Mouse (Mus musculus) embryo, embryonic 11 days (tissue): Measurements from ENCODE around the gene Zscan10.
"Not testable (repeated sequence)": the region's sequence is repeated elsewhere in the genome, so short reads cannot be mapped to it uniquely, and the experiment has no call there.

Source experiments
- DNase-seq: peaks from one replicate; pipeline ENCODE4 v3.0.0-alpha.2; 2015

Zscan10 gene

GRCm38 (mm10) chr17:23592208-23592925 is 8.3 kb upstream of the Zscan10 start:
- peak; percentile 99 for DNase-seq

DNA sequence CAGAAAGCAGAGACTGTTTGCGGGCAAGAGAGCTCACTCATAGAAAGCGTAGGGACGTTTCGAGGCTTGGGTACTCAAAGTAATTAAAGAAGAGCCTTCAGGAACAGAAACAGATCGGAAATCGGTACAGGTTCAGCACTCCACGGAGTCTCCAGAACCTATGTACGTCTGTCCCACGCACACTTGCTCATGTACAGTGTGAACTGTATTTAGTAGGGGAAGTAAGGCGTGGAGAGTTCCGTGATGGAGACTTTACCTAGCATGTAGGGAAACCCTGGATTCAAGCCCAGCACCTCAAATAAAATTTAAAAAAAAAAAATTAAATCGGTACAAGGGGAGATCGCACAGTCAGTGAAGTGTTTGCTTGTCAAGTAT is 7.7 kb upstream of the Zscan10 start:
- no peak for DNase-seq

DNA sequence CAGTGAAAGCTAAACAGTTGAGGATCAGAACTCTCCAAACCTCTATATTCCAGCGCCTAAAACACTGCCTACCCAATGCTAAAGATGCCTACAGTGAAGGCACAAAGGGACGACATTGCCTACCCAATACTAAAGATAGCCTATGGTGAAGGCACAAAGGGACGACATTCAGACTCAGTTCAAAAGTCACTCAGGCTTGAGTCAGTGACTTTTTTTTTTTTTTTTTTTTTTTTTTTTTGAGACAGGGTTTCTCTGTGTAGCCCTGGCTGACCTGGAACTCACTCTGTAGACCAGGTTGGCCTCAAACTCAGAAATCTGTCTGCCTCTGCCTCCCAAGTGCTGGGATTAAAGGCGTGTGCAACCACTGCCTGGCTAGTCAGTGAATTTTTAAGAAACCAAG is 5.5 kb upstream of the Zscan10 start:
- DNase-seq = not testable (repeated sequence)

DNA sequence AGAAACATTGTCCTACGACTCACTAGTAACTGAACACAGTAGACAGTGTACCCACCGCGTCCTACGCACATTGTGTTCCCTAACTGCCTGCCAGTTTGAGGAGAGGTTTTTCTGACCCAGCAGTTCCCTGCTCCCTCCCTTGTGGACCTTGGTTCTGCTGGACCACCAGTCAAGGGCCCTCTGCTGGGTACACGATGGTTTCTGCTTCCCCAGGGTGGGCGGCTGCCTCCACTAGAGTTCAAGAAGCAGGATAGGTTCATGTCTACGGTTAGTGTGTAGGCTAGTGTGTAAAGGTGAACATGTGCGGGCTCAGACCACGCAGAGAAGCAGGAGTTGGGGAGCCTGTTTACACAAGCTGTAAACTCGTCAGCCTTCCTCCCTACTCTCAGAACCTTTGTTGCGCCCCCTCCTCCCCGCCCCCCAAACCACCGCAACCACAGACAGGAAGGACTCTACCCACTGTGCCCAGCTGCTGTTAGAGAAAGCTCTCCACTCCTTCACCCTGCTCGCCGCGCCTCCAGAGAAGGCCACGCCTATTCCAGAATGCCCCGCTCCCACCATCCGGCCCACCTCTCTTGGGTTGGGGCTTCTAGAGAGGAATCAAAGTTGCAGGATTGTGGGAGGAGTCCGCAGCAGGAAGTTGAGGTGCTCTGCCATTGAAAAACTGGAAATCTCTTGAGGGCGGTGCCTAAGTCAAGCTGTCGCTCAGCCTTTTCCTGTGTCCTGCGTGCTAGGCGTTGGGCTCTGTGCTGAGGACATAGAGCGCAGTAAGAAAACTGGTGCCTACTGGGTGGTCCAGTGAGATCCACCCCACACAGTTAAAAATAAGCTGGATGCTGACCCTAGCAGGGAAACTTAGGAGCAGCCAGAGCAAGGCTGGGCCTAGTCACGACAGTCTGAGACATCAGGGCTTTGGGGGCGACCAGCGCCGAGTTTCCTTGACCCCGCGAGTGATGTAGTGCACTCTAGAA is 1.8 kb upstream of the Zscan10 start, which contains the start of gene Zfp13:
Gene Zfp13 (minus strand): TSS at position 906 of the 971 bp plus-strand sequence.
- peak; percentile 94 for DNase-seq

DNA sequence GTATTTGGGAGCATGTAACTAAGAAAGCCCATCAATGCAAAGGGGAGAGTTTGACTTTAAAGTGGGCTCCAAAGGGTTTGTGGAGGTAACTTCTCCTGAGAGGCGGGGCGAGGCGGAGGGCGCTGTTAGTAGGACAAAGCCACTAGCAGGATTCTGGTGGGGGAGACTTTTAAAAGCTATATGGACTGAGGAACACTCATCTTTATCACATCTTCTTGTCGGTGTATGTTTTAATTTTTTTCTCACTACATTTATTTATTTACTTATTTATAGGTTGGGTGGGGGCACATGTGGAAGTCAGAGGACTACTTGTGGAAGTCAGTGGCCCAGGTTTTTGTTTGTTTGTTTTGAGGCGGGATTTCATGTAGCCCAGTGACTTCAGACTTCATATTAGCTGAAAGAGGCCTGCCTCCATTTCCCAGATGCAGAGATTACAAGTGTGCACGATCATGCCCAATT is 1.0 kb upstream of the Zscan10 start:
- peak; percentile 41 for DNase-seq

- peak; percentile 34 for DNase-seq
These were observed 1.4 kb downstream of the Zscan10 start for GRCm38 (mm10) chr17:23601836-23602585.

- no peak for DNase-seq
These were observed 2.4 kb downstream of the Zscan10 start for GRCm38 (mm10) chr17:23603077-23603476.

DNA sequence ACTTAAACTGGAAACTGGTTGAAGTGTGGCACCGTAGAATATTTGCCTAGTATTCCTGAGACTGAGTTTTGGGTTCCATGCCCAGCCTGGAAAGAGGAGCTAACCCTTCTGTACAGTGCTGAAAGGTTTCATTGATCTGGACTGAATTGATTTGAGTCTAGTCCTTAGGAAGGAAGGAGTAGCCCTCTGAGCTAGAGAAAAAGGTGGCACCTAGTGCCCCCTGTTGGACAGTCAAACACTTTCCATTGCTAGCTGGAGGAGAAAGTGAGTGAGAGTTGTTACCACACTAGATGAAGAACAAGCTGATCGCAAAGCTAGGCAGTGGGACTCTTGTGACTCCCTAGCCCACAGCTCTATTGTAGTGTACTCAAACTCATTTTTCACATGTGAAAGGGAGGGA is 2.9 kb downstream of the Zscan10 start:
- peak; percentile 50 for DNase-seq

DNA sequence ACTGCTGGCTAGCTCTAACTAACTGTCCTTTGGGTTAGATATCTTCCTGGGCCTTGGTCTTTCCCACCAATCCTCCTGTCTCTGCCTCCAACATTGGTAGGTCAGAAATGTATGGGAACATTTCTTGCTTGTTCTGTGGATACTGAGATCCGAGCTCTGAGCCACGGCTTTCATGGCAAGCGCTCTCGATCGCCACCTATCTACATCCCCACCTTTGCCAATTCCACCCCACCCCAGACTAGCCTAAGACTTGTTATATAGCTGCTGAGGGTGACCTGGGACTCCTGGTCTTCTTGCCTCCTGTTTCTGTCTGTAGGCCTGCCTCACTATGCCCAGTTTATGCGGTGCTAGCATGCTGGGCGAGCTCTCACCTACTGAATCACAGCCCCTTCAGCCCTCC is 3.7 kb downstream of the Zscan10 start:
- no peak for DNase-seq

DNA sequence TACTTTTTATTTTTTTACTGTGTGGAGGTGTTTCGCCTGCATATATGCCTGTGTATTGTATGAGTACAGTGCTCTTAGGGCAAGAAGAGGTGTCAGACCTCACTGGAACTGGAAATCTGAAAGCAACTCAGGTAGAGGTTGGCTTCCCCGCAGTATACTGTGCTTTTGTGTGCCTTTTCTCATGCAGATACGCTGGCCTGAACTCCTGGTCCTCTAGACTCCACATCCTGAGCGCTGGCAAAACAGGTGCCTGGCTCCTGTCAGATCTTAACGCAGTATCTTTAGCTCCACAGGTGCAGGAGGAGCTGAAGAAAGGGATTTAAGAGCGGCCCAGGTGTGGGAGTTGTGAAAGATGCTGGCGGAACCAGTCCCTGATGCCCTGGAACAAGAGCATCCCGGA is 4.6 kb downstream of the Zscan10 start:
- no peak for DNase-seq

- DNase-seq = no peak
These were observed 9.0 kb downstream of the Zscan10 start for GRCm38 (mm10) chr17:23609612-23610011.

GRCm38 (mm10) chr17:23610361-23610800 is 9.7 kb downstream of the Zscan10 start:
- DNase-seq = peak; percentile 62

GRCm38 (mm10) chr17:23617087-23617486 is 16.4 kb downstream of the Zscan10 start:
- no peak for DNase-seq

- DNase-seq = no peak
These were observed 19.7 kb downstream of the Zscan10 start for GRCm38 (mm10) chr17:23620351-23620750.

DNA sequence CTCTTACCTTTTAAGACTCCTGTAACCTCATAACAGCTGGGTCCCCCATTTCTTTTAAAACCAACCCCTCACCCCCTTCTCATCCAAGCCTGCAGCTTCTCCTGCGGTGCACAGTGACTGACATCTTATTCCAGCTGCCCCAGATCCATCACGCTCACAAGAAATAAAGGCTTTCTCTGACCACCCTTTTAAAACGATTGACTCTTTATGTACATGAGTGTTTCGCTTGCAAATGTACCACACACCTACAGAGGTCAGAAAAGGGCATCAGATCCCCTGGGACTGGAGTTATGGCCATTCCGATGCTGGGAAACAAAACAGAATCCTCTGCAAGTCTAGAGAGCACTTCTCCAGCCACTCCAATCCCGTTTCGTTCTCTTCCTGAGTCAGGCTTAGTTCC is 27.2 kb downstream of the Zscan10 start:
- DNase-seq = no peak

- peak; percentile 80 for DNase-seq
These were observed 29.8 kb downstream of the Zscan10 start for GRCm38 (mm10) chr17:23630195-23631020.

- no peak for DNase-seq
These were observed 30.6 kb downstream of the Zscan10 start for GRCm38 (mm10) chr17:23631241-23631640.

DNA sequence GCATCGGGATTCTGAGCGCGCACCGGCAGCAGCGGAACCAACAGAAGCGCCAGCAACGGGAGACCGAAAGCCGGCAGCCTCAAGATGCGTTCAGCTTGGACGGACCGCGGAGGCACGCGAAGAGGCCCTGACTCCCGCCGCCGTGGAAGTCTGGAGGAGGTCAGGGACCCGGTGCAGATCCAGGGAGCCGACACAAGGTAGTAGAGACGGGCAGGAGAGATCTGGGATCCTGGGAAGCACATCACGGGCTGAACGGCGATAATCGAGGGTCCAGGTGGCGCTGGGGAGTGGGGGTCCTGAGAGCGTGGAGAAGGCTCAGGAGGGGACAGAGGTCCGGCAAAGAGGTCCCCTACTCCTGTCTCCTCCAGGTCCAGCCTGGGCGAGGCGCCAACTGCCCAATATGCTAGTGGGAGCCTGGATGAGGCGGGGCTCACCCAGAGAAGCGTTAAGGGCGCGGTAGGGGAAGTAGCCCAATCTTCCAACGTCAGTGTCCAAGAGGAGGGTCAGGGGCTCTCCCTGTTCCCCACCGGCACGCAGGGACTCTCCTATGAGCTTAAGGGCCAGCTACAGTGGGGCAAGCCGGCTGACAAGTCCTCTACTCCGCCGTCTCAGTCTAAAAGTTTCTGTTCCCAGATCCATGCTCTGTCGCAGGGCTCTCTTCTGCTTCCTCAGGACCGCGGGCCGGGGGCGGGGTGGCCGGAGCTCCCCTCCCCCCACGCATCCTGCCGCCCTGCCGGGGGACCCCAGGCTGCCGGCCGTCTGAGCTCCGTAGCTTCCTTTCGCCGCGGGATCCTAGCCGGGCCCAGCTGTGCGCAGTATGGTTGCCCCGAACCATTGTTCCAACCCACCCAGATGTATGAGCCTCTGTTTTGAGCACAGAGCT is 44.2 kb downstream of the Zscan10 start, which contains the start of gene Mmp25:
Gene Mmp25 (minus strand): TSS at position 665 of the 883 bp plus-strand sequence.
- DNase-seq = peak; percentile 56

- DNase-seq = no peak
These were observed 45.2 kb downstream of the Zscan10 start for GRCm38 (mm10) chr17:23645894-23646293.

DNA sequence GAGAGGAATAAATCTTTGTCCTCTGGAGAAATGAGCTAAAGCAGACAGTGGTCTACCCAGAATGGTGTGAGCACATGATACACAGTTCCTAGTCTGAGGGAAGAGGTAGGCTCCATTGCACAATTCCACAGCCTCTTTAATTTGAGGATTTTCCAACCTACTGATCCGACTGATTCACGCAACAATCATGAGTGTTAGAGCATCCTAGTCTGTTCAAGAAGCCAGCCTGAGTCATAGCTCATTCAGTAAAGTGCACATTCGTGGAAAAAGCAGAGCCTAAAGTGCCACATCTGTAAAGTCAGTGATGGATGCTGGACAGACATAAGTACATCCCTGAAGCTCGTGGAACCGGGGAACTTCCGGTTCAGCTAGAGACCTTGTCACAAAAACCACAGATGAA is 50.7 kb downstream of the Zscan10 start:
- no peak for DNase-seq

- no peak for DNase-seq
These were observed 52.7 kb downstream of the Zscan10 start for GRCm38 (mm10) chr17:23653324-23653723.
